Mouse (Mus musculus) heart, postnatal 36 days (tissue): Measurements from ENCODE around the gene Aipl1. TPM values are rescaled to one million over a fixed set of nuclear protein-coding genes. Genes with fewer than 3 reads are reported as not detected.
"Not testable (repeated sequence)": the region's sequence is repeated elsewhere in the genome, so short reads cannot be mapped to it uniquely, and the experiment has no call there.

ENCODE experiments used
- DNase-seq, 2 experiments: peaks; one replicate each; pipeline ENCODE4 v3.0.0; 2021 to 2022
- intact Hi-C: fragments of 180-260 bp; cut with DNase I; formaldehyde crosslinking; loops from one replicate; pipeline ENCODE4 v1.15.1; 2025
- total RNA-seq, 2 experiments: library from RNA; stranded (reverse); gene quantifications; 2 replicates each; pipeline ENCODE4 v1.2.3; 2021

Gene Aipl1
- total RNA-seq, 2 experiments from 2014 or later, result not detected

- DNase-seq, result peak in 1 of 2 experiments; percentile 15
- intact Hi-C loops, result loop anchor here (5.0 to 10.0 kb wide), 2 partner anchors 459 to 686 kb away; no protein-coding TSS in a partner anchor
Measured at GRCm38 (mm10) chr11:72023581-72023980, 13.7 kb downstream of the Aipl1 start.

DNA sequence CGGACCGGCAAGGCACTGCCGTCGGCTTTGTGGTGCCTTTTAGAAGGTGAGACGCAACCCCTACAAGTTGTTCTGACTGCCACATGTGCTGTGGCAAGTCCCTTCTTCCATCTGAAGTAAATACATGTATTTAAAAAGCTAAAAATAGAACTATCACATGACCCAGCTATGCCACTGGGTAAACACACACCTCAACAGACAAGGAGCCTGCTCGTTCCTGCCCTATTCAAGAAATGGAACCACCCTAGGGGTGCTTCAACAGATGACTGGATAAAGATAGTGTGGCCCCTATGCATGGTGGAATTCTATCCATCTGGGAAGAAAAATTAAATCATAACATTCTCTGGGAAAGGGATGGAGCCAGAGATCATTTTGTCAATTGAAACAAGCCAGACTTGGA, 14.5 kb downstream of the Aipl1 start:
- intact Hi-C loops, result loop anchor here (5.0 to 10.0 kb wide), 2 partner anchors 458 to 686 kb away; no protein-coding TSS in a partner anchor
- no peak for DNase-seq

DNA sequence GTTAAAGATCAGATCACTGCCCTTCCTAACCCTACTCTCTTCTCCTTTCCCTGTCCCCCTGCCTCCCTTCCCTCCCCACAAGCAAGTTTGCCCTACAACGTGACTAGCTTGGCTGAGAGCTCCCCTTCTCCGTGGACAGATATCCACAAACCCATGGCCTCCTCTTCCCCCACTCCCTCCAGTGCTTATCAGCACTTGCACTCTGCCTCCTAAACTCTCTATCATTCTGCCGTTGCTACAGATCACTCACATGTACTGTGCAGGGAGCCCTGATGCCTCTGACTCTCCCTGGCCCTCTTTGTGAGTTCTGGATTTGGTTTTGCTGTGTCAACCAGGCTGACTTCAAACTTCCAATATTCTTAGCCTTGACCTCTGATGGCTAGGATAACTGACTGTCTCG, 16.3 kb downstream of the Aipl1 start:
- intact Hi-C loops, result loop anchor here (5.0 to 10.0 kb wide), 2 partner anchors 456 to 684 kb away; no protein-coding TSS in a partner anchor

DNA sequence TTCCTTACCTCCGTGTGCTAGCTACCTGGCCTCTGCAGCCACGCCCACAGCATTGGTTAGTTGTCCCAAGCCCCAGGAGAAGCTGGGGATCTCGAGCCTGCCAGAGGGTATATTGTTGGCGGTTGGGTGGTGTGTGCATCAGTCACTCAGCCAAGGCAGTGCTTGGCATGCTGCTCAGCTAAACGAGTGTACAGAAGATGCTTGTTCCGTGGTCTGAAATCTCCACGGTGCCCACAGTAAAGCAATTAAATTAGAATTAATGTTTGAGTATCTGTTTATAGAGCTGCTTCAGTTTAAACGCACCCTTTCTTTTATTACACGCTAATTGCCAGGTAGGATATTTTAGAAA, 20.1 kb downstream of the Aipl1 start:
- DNase-seq, result no peak
- intact Hi-C loops, result no loop called here

More for the DNA sequence above, 16.3 kb downstream of the Aipl1 start:
- no peak for DNase-seq

DNA sequence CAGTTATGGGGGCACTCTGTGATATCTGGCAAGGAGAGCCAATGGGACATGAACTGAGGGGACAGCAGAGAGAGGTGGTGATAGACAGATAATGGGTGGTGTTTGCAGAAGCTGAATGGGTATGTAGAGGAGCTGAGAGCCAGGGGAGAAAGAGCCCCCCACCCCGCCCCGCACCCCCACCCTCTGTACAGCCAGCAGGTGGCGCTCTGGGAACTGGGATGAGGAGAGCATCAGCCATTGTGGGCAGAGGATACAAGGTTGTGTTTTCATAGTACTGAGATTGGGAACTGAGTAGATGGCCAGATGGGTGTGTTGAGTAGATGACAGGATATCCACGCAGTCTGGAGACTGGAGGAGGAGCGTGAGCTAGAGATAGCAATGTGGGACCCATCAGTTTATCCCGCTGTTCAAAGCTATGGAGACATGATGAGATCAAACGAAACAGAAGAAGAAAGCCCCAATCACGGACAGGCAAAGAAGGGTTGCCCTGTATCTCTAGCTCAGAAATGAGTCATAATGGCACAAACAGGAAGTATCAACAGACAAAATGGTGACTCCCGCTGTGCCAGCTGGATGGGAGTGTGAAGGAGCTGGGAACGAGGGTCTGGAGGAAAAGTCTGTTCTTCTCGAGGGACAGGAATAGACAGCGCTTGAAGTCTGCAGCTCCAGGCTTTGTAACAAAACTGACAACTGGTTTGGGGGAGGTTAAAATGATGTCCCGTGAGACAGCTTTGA, 20.6 kb downstream of the Aipl1 start:
- intact Hi-C loops, result no loop called here
- no peak for DNase-seq

- DNase-seq, result no peak
- intact Hi-C loops, result no loop called here
Measured at GRCm38 (mm10) chr11:72014674-72015073, 22.6 kb downstream of the Aipl1 start.

GRCm38 (mm10) chr11:72011955-72012354, 25.4 kb downstream of the Aipl1 start:
- DNase-seq, result no peak
- intact Hi-C loops, result no loop called here

DNA sequence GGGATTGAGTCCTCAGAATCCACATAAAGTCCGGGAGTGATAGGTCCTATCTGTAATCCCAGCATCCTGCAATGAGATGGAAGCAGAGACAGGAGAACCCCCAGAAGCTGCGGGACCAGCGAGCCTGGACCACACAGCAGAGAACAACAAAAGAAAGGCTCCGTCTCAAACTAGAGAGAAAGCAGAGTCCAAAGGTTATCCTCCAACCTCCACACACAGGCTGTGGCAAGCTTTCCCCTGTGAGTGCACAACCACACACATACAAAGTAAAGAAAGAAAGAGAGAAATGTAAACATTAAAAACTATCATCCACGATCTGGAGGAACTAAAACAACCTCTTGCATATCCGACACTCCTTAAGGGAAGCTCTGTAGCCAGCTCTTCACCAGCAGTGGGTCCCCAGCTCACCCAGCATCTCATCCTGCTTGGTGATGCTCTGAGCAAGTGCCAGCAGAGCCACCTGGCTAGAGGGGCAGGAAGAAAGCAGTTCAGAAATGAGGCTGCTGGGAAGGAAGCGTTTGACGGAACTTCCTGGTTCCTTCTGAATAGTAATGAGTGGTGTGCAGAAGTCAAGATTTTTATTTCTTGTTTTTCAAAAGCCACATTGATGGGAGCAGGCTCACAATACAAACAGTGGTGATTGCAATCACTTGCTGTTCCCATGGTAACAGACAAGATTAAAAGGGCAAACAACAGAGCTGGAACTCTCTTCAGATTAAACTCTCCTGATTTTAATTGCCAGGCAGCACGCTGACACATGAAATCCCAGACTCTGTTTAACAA, 26.2 kb downstream of the Aipl1 start:
- intact Hi-C loops, result no loop called here
- no peak for DNase-seq

- DNase-seq, result no peak
- intact Hi-C loops, result no loop called here
Measured at GRCm38 (mm10) chr11:72010367-72010766, 26.9 kb downstream of the Aipl1 start.

DNA sequence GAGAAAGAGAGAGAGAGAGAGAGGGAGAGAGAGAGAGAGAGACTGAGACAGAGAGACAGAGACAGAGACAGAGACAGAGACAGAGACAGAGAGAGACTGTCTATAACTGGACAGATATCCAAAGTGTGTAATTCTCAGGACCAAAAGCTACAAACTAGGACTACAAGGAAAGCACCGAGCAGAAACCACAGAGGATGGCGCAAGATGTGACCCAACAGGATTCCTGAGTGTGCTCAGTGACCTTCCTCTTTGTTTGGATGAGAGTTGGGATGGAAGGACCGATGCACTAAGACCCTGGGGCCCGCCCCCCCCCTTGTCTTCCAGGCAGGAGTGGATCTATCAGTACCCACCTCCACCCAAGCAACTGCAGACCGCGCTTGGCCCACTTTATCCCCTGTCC, 31.8 kb downstream of the Aipl1 start:
- no peak for DNase-seq
- intact Hi-C loops, result no loop called here

DNA sequence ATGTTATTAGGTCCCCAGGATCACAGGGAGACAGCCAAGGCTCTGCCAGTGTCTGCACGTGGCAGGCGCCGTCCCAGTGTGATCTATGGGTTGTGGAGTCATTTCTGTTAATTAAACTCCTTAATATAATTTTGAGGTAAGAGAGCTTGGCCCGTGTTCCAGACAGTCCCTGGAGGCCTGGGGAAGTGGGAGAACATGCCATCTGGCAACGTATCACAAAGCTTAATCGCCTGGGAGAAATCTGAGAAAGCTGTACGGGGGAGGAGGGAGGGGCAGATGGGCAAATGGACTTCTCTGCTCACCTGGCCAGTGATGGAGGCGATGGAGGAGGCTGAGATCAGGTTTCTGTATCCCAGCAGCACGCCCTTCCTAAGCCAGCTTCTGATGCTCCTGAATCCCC, 34.1 kb downstream of the Aipl1 start:
- intact Hi-C loops, result no loop called here
- DNase-seq, result no peak

- peak; percentile 14 to 36 for DNase-seq
- intact Hi-C loops, result no loop called here
Measured at GRCm38 (mm10) chr11:72002138-72002853, 35.0 kb downstream of the Aipl1 start.

GRCm38 (mm10) chr11:72000194-72000593, 37.1 kb downstream of the Aipl1 start:
- DNase-seq, result no peak
- intact Hi-C loops, result no loop called here

DNA sequence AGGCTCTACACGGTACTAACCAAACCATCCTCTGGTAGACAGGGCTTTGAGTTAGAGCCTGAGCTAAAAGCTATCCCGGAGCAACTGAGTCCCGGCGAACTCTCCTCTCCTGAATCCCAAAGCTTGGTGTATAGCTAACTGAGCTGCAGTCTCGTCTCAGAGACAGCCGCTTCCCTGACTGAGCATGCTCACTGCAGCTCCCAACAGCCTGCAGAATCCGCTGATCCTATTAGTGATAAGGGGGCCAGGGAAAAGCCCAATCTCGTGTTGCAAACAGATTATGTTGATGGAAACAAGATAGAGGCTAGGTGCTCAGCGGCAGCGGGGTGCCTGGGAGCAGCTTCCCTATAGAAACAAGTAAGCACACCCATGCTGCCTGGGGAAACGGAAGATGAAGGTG, 40.5 kb downstream of the Aipl1 start:
- intact Hi-C loops, result loop anchor here (10.0 kb wide), 1 partner anchor 242 kb away; no protein-coding TSS in a partner anchor
- DNase-seq, result no peak

GRCm38 (mm10) chr11:71995968-71996511, 41.3 kb downstream of the Aipl1 start:
- peak; percentile 64 to 67 for DNase-seq
- intact Hi-C loops, result loop anchor here (10.0 kb wide), 1 partner anchor 241 kb away; no protein-coding TSS in a partner anchor

DNA sequence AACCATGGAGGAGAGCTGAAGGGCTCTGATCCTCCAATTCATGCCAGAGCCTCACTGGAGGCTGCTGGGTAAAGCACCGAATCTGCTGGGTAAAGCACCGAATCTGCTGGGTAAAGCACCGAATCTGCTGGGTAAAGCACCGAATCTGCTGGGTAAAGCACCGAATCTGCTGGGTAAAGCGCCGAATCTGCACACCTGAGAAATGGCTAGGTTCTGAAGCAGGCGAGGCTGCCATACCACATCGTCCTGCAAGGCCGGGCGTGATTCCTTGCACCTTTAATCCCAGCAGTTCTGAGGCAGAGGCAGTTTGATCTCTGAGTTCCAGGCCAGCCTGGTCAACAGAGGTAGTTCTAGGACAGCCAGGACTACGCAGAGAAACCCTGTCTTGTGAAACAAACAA, 44.9 kb downstream of the Aipl1 start:
- no peak for DNase-seq
- intact Hi-C loops, result loop anchor here (10.0 kb wide), 1 partner anchor 238 kb away; no protein-coding TSS in a partner anchor

GRCm38 (mm10) chr11:71991541-71991940, 45.8 kb downstream of the Aipl1 start:
- DNase-seq, result peak; percentile 44 to 54
- intact Hi-C loops, result loop anchor here (1.0 to 10.0 kb wide), 2 partner anchors 33 to 237 kb away; no protein-coding TSS in a partner anchor

DNA sequence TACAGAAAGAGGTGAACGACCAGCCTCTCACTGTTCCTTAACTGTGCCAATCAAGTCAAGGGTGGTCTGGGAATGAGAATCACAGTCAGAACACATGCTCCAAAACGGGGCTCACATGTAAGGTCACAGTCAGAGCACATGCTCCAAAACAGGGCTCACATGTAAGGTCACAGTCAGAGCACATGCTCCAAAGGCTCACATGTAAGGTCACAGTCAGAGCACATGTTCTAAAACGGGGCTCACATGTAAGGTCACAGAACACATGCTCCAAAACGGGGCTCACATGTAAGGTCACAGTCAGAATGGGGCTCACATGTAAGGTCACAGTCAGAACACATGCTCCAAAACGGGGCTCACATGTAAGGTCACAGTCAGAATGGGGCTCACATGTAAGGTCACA, 47.9 kb downstream of the Aipl1 start:
- DNase-seq, intact Hi-C loops: not testable (repeated sequence)

GRCm38 (mm10) chr11:71987159-71988150, 49.9 kb downstream of the Aipl1 start:
- intact Hi-C loops, result no loop called here
- DNase-seq, result no peak
